Mouse (Mus musculus) frontal cortex, postnatal 14 days (tissue): ENCODE measurements at regions not wholly inside any gene's neighbourhood (a gene's known extent, or its start where the extent isn't known, plus 50 kb on each side); places are given as distances from the start of the nearest gene placed in this dataset.
"Not testable (repeated sequence)": the region's sequence is repeated elsewhere in the genome, so short reads cannot be mapped to it uniquely, and the experiment has no call there.

Experiments
- DNase-seq, 2 experiments: peaks; one replicate each; pipeline ENCODE4 v3.0.0; 2022; ENCODE audit warnings: low spot score in 2 of 2

DNA sequence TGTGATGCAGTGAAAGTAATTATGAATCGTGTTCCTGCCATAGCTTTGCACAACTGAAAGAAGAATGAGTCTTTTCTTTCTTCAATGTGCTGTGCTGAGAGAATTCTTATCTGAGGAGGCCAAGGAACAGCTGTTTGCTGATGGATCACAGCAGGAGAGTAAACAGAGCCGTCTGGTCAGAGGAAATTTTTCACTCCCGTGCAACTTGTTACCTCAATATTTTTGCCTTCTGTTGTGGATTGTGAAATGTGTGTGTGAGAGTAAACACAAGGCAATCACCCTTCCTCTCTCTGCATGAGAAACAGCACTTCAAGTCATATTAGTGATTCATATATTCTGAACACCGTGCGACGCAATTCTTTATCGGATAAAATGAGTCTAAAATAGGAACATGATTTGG lies 171.9 kb downstream of the Epm2a start:
- DNase-seq, result no peak

DNA sequence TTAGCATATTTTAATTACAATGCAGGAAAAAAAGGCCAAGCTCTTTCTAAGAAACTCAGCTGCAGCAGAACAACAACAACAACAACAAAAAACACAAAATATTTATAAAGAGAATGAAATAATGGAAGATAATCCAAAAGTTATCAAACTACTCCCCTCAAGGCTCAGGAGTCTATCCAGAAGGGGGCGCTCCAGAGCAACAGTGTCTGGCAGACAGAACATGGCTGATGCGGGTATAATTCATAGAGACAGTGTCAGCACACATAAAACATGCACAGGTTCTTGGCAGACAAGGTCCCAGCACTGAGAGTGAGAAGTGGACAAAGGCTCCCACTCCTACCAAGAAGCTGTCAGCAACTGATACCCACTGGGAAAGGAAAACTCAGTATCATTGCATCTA lies 173.9 kb downstream of the Epm2a start:
- DNase-seq, result no peak

DNA sequence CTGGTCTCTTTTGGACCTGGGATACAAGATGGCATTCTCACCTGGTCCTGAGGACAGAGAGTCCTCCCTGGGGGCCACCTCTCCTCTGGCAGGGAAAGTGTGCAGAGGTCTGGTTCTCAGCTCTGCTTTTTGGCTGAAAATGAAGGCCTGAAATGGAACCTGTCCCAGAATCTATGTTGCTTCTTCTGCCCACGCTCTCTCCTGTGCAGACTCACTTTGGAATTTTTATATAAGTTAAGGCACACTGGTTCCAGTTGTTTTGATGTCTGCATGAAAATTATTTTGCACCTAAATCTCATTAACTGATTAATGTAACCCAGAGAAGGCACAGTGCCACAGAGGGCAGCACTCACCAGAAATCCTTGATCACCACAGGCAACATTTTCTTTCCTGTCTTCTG lies 188.1 kb downstream of the Epm2a start:
- no peak for DNase-seq

DNA sequence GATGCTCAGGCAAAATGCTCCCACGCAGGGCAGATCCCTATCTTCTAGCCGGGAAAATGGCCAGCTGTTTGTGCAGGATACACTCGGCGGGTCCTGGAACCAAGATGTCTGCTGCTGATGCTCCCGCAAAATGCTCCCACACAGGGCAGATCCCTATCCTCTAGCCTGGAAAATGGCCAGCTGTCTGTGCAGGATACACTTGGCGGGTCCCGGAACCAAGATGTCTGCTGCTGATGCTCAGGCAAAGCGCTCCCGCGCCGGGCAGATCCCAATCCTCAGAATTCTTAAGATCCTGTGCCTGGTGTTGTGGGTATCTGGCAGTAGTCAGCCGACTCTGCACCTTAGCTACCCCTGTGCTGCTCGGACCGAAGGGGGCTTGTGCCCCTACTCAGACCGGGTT lies 212.2 kb downstream of the Epm2a start:
- not testable (repeated sequence) for DNase-seq

DNA sequence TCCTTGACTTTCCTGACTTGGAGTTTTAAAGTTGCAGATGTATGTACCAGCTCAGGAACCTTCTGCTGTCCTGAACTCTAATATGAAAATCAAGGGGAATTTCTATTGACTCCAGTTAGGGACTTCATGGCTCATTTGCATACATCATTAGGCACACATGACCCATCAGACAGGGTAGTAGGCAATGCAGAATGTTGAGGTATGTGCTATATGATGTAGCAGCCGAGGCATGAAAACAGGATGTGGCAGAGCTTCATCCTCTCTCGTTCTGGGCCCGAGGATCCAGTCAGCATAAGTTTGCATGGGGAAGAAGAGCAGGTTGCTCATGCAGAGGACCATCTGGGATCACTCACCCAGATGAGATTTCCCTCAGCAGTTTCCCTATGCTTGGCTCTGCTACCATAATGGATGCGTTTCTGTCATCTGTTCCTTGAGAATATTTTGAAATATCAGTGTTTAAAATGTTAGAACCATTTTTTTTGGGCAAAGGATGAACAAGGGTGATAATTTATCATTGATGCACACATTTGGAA lies 227.4 kb downstream of the Epm2a start:
- no peak for DNase-seq

DNA sequence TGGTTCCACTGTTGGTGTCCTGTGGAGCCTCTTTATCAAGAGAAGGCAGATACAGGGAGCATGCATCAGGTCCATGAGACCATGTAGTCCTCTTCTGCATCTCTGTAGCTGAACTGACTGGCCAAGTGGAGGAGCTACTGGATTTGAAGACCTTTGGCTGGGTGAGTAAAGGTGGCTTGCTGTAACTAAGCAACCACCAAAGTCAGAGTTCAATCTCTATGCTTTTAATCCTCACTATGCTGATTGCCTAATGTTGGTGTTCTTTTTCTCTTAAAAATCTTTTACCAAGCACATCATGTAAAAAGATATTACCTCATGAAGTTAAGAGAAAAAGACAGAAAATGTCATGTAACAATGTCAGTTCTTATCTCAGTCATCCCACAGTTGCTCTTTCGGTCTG lies 265.2 kb downstream of the Epm2a start:
- no peak for DNase-seq

DNA sequence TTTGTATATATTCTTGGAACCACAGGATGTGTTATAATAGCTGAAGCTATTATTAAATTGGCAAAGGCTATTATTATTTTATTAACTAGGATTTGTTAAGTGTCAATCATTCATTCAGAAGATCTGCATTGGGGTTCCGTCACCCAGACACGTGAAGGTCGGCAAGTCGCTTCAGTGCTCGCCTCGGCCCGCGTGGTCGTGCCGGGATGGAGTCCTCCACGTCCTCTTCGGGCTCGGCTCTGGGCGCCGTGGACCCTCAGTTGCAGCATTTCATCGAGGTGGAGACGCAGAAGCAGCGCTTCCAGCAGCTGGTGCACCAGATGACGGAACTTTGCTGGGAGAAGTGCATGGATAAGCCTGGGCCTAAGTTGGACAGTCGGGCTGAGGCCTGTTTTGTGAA lies 265.9 kb downstream of the Epm2a start:
- not testable (repeated sequence) for DNase-seq

DNA sequence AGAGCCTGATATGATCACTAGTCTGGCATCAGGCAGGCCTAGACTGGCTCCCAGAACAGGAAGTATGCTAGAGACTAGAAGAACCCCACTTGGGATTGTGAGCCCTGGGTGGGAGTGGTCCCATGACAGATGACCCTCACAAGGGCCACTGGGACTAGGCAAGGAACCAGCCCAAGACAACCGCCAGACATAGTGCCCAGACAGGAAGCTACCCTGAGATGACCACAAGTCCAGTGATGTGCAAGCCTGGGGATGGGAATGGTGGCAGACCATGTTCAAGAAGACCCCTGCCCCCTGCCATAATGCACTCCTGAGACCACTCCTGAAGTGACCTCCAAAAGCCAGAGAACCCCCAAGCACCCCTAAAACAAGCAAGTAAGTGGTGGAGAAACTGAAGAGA lies 304.9 kb downstream of the Epm2a start:
- no peak for DNase-seq

DNA sequence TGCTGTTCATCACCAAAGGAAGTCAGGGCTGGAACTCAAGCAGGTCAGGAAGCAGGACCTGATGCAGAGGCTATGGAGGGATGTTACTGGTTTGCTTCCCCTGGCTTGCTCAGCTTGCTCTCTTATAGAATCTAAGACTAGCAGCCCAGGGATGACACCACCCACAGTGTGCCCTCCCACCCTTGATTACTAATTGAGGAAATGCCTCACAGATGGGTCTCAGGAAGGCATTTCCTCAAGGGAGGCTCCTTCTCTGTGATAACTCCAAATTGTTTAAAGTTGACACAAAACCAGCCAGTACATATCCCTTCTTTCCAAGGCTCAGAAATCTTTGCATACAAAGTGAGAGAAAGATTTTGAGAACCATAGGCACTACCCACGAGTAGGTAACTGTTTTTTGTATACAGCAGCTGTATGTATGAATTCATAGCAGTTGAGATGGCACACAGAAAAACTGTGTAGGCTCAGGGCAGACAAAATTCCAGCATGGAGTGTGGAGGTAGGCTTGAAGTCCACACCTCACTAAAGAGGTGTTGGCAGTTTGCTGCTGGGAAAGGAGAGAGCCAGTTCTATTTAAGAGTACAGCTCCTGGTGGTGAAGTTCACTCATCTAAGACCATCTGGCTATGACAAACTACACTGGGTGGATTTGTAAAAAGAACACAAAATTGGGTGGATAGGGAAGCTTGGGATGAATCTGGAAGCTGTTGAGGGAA lies 317.0 kb downstream of the Epm2a start:
- peak in 1 of 2 experiments; percentile 12 for DNase-seq

DNA sequence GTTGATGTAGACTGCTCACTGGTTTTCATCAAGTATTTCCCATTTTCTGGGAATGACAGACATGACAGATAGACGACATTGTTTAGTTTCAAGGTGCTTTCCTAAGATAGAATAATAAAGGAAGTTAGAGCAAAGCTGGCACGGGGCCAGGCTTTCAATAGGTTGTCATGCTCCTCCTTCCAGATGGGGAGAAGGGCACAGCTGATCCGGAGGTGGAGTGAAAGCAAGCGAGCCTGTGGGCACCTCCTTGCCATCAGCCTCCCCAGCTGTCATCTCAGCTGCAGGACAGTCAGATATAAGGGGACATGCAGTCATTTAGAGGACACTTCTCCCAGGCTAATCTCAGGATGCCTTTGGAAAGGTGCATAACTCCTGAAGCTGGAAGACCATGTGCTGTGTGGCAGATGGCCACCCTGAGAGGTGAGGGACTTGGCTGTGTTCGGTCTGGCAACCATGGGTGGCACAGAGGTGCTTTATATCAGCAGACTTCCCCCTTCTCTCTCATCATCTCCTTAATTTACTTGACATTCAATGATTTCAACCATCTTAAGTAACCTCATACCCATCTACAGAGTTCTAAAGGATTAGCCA lies 318.6 kb downstream of the Epm2a start:
- DNase-seq, result no peak

DNA sequence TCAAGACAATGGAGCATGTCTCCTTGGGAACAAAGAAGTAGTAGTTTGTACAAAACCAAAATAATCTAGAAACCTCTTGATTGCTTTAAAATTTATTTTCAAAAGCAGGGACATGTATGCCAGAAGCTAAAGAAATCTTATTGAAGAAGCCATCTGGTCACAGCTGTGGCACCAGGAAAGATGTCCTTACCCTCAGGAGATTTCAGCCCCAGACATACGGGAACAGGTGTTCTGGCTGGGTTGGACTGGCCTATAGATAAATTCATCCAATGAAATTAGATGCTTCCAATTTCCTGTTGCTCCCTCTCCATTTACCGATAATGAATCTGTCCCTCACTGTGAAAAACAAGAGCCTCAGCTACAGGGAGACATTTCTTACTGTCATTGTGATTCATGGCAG lies 366.5 kb downstream of the Epm2a start:
- DNase-seq, result no peak

DNA sequence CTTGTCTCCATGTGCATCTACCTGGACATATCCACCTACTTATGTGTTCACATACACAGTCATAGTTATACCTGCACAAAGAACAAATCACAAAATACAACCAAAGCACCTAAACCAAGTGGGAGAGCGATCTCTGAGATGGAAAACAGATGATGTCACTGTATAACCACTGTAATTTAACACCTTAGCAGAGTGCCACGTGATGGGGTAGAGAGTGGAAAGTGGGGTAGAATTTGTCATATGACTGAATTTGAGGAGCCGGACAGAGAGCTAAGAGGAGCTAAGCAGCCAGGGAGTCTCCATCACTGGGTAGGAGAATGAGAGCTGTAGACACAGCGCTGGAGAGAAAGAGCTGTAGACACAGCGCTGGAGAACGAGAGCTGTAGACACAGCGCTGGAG lies 381.6 kb downstream of the Epm2a start:
- DNase-seq, result no peak

DNA sequence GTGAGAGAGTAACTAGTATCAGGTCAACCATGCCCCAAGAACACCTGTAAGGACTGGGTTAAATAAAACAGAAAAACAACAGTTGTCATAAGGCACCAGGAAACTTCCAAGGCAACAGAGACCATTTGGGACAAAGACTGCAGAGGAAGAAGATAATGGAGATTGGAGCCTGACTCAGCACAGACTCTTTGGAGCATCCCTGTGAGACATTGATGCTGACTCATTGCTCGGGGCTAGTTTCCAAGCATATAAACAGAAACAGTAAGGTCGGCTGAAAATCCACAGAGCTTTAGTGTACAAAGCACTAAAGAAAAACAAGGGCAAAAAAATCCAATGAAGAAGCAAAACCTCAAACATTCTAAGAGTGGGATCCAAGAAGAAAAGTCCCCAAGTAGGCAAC lies 386.3 kb downstream of the Epm2a start:
- no peak for DNase-seq

DNA sequence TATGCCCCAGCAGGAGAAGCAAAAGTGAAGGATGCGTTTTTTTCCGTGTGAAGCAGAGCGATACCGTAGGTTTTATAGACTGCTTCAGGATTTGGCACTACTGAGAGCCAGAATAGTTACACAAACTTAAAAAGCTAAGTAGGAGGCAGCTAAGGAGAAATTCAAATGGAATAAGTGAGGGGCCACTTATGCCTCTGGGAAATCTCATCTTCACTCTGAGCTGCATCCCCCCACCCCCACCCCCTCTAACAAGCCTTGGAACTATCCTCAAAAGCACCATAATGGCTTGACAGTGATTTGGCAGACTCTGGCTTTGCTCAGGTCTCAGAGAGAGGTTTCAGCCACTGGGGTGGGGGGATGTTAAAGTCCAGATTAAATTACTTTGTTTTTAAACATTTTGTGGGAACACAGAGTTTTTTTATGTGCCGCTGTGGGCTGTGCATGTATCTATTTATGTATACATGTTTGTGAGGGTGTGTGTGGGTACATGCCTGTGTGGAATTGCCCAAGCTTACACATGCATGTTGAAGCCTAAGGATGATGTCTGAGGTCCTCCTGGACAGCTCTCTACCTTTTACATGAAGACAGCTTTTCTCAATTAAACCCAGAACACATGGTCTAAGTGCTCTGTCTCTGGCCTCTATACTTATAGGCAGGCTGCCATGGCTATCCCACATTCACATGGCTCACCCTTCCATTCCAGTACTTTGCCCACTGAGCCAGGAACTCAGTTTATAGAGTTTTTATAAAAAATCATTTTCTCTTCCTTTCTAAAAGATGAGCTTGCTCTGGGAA lies 396.6 kb downstream of the Epm2a start:
- no peak for DNase-seq

DNA sequence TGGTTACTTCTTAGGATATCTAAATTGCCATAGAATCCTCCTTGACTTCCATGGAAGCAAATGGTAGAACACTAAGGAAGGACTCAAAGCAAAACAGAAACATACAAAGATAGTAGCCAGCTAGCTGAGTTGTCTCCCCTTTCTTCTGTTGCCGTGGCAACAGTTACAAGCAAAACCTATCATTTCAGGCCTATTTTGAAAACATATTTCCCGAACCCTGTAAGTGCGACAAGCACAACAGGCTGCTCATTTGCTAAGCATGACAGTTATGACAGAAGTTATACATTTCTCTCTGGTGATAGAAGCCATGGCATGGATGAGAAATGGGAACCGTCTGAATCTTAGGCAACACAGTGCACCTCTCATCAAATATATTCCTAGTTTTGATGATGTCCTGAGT lies 402.4 kb downstream of the Epm2a start:
- DNase-seq, result no peak

DNA sequence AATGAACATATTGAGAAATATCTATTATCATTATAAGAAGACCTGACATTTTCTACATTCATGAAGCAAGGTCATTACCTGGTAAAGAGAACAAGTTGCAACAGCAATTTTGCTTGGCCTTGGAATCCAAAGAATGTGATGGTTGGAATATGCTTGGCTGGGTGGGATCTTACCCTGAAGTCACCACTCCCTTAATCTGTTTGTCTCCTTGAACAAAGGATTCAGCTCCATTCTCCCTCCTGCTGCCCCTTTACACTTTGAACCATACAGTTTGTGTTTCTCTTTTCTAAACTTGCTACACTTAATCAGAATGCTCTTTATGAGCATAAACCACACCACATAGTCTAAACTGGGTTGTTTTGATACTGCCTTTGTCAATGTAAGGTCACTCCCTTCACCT lies 403.8 kb downstream of the Epm2a start:
- DNase-seq, result no peak

DNA sequence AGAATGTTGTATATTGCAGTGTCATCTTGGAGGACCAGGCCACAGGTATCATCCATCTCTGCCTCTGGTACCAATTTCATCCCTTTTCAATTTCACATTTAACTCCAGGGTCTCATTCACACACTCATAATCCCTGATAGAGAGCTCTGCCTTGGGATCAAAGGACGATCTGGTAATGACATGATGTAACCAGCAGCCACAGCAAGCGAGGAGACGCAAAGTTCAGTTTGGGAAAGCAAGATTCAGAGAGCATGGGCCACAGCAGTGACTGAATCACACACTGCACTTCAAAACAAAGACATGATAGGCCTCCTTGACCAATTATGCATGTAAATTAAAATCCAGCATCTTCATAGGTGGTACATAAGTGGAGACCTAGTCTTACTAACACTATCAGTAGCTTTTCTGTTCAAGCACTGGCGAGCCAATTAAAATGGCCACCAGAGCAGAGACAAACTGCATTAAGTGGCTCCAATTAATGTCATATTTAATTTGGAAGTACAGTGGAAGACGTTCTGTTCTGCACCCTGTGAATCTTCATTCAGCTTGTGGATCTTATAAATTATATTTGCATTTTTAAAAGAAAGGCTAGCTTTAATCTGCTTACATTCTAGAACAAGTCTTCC lies 412.0 kb downstream of the Epm2a start:
- no peak for DNase-seq

DNA sequence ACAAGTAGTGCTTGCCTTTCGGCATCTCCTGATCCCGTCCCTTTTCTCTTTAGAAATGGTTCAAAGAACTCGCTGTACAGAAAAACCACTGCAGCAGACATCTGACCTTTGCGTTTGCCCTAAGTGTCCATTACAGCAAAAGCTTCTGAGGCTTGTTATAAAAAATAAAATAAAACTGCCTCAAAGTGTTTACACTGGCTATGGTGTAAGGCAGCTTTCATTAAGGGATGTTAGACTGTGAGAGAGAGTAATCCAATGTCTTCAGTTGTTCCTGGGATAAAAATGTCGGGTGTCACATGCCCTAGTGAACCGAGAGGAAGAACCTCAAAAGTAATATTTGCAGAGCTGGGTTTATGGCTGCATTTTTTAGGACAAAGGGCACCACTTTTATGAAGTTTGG lies 434.7 kb downstream of the Epm2a start:
- DNase-seq, result no peak

DNA sequence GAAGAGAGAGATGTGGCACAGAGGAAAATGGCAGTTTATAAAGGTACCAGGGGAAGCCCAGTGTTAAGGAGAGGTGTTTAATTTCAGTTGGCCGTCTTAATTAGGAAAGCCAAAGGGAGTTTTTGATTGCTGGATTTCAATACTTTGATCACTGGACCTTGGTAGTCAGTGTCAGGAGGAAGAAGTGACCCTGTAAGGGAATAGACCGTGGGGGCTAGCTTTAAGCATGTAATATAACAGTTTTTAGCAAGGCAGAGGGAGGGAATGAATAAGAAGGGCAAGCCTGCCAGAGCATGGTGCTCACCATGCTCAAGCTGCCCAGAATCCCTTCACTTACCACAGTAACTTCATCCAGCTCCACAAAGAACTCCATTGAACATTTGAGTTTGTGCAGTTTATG lies 437.1 kb downstream of the Epm2a start:
- DNase-seq, result no peak

DNA sequence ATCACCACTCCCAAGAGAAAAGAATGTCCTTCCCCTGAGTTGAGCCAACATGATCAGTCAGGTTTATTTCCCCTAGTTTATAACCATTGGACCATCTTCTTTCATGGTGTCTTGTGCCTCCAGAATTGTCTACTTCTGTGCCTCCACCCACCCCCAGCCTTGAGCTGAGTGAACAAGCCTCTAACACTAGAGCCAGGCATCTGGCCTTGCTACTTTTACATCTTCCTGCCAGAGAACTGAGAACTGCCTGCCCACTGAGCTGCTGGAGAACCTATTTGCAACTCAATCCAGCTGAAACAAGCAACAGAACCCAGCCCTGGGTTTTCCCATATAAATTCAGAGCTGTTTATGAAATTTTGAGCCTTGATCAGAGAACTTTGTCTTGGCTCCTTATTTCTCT lies 444.0 kb downstream of the Epm2a start:
- no peak for DNase-seq

DNA sequence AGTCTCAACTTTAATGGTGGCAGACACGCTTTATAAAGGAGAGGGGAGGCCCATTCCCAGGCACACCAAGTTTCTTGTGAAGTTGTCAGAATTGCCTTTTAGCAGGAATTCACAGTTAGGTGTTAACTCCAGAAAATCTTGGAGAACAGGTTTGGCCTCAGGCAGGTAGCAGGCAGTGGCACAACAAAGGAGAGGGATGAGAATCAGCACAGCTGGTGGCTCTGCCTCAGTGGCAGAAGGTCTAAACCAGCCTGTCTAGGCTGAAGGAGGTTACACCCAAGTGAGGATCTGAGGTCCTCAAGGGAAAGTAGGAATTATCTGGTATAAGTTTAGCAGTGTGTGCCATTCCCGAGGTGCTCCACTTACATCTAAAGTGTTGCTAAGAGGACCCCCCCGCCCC lies 456.3 kb downstream of the Epm2a start:
- no peak for DNase-seq
